Mouse (Mus musculus) midbrain, embryonic 15.5 days (tissue): ENCODE data around the gene Gm10644. TPM values are rescaled to one million over a fixed set of nuclear protein-coding genes. Genes with fewer than 3 reads are reported as not detected.

Experiments
- ATAC-seq: fragments of 200-750 bp; cut with Nextera tagmentation; replicated peaks from 2 replicates; pipeline ENCODE4 v1.8.0; 2017; ENCODE audit warnings: moderate TSS enrichment
- H3K27ac ChIP-seq: fragments of 300-500 bp; sonication (generic); 2 replicates; pipeline ENCODE4 v1.5.1; 2015; ENCODE audit warnings: mild to moderate bottlenecking, inconsistent platforms
- H3K27me3 ChIP-seq: fragments of 300-500 bp; sonication (generic); replicated peaks from 2 replicates; pipeline ENCODE4 v1.6.1; 2015; ENCODE audit warnings: inconsistent platforms
- H3K36me3 ChIP-seq: fragments of 300-500 bp; sonication (generic); replicated peaks from 2 replicates; pipeline ENCODE4 v1.6.1; 2015; ENCODE audit warnings: inconsistent platforms
- H3K4me1 ChIP-seq: fragments of 300-500 bp; sonication (generic); 2 replicates; pipeline ENCODE4 v1.6.1; 2015; ENCODE audit warnings: inconsistent platforms
- H3K4me2 ChIP-seq: fragments of 300-500 bp; sonication (generic); 2 replicates; pipeline ENCODE4 v1.6.1; 2015; ENCODE audit warnings: inconsistent platforms, mild to moderate bottlenecking, moderate library complexity
- H3K4me3 ChIP-seq: fragments of 300-500 bp; sonication (generic); 2 replicates; pipeline ENCODE4 v1.5.1; 2015; ENCODE audit warnings: mild to moderate bottlenecking, inconsistent platforms
- H3K9ac ChIP-seq: fragments of 300-500 bp; sonication (generic); 2 replicates; pipeline ENCODE4 v1.6.1; 2015; ENCODE audit warnings: mild to moderate bottlenecking, inconsistent platforms
- H3K9me3 ChIP-seq: fragments of 300-500 bp; sonication (generic); 2 replicates; pipeline ENCODE4 v1.6.1; 2016; ENCODE audit warnings: inconsistent platforms
- WGBS: fragments of 180-500 bp; shearing (Covaris S2); methylation state at CpG from one replicate; pipeline ENCODE4 v1.1.7; 2015; ENCODE audit warnings: mixed read lengths; 5-methylcytosine and 5-hydroxymethylcytosine counted together
- microRNA-seq: library from miRNA; unstranded; fragments of <30 nt; microRNA quantifications from one replicate; pipeline ENCODE4, GENCODE M21; 2016
- polyA plus RNA-seq: library from polyadenylated mRNA; unstranded; fragments of >200 nt; fragmentation: Nextera tagmentation; extraction: Ambion mirVana; gene quantifications from 2 replicates; pipeline ENCODE4 v1.2.1, GENCODE M21; 2015

Gm10644 gene
- polyA plus RNA-seq, 1 experiment from 2014 or later = 0.93 TPM

DNA sequence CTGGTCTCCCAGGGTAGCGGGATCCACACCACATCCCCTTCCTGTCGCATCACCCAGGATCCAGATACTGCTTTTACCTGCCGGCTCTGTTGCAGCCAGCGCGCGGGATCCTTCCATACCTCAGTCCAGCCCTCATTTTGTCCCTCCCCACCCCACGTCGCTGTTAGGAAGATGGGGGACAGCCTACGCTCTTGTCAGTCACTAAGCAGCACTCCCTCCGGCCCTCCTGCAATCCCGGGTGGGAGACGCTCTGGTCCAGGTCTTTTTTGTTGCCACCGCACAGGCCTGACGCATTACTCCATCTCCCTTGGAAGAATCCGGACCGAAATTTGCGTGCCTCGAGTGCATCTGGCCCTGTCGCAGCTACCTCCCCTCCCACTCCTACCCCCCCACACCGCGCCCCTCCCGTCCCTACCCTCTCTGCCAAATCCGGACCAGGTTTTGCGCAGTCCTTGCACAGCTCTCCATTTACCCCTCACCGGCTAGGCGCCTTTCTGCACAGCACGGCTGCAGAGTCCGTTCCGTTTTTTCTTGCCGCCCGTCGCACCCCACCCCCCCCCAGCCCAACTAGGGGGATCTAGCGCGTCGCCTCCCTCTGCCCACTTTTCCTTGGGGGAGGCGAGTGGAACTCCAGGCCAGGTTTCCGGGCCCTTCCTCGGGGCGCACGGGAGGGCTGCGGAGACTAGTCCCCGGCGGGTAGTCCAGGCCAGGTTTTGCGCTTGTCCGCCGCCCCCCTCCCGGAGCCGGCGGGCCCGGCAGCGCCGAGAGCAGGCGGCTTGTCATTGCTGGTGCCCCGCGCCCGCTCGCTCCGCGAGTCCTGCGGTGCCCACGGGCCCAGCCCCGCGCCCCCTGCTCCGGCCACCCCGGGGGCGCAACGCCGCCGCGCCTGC, 55.4 kb downstream of the Gm10644 start, which contains the start of gene Adgrl1:
TSS of gene Adgrl1 (plus strand) at position 743 of the 890 bp plus-strand sequence.
- peak within 1 kb of the TSS; percentile 75 for H3K4me2 ChIP-seq
- peak within 1 kb of the TSS; percentile 97 for H3K9ac ChIP-seq
- peak; percentile 93 for ATAC-seq
- H3K4me1 ChIP-seq = peaks cover 49% of the 10 kb centered on the region
- H3K27me3 ChIP-seq = peaks cover 4% of the 10 kb centered on the region; the same call in 1 of the 2 replicates
- H3K9me3 ChIP-seq = no peaks in the 10 kb centered on the region
- H3K4me3 ChIP-seq = peak within 1 kb of the TSS; percentile 88
- peak within 1 kb of the TSS; percentile 99 for H3K27ac ChIP-seq
- H3K36me3 ChIP-seq = no peaks in the 10 kb centered on the region
- WGBS = under 1% methylated on average over 67 of the region's 70 CpGs

DNA sequence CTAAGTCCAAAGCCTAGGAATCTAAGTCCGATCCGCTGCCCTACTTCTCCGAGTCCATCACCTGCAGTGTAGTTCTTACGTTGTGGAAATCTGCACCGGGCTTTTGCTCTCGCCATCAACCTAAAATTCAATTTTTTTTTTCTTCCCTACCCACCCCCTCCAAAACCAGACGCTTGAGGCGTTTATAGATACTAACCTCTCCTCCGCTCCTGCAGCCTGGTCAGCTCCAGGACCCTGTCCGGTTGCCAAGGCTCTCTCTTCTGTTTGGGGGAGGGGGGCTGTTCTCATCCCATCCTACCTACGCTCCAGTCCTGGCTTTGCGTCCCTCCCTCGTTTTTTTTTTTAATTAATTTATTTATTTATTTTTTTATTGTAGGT, 56.0 kb downstream of the Gm10644 start:
- Histone ChIP-seq H3K36me3 (no peaks in the 10 kb centered on the region), H3K9me3 (no peaks in the 10 kb centered on the region), H3K4me1 (peaks cover 44% of the 10 kb centered on the region), H3K27ac (peak overlapping the region; percentile 99), H3K9ac (peak overlapping the region; percentile 97), H3K4me2 (peak overlapping the region; percentile 75), H3K4me3 (peak overlapping the region; percentile 88), H3K27me3 (peaks cover 9% of the 10 kb centered on the region)
- WGBS = under 1% methylated on average over 13 of the region's 13 CpGs
- ATAC-seq = peak; percentile 21

DNA sequence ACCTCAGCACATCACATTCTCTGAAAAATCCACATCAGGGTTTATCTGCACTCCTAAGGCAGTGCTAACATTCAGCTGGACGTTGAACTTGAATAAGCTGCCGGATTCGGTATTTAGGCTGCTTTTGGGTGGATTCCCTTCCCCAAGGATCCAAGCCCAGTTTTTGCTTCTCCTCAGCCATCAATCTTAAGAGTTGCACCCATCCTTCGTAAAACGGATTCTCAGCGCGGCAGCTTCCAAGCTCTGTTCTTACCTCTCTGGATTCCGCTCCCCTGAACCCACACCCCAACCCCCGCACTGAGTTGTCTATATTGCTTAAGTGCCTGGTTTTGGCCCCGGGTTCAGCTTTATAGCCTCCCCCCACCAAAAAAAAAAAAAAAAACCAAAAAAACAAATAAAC, 56.5 kb downstream of the Gm10644 start:
- 4% methylated on average over 10 of the region's 10 CpGs for WGBS
- H3K36me3 ChIP-seq = no peaks in the 10 kb centered on the region

DNA sequence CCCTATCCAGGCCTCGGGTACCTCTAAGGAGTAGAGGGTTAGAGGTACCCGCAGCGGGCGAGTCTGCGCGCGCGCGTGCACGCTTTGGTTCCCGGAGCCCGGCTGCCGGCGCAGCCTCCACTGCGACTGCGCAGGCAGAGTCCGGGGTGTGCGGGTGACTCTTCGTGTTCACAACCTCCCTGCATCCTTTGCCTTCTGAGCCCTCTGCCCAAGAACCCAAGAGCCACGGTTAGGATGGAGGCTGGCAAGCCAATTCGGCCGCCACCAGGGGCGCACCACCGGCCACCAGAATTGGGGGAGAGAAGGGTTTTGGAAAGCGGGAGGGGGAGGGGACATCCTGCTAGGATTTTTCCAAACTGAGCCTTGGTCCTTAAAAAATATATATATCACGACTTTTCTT, 57.8 kb downstream of the Gm10644 start:
- Histone ChIP-seq H3K9me3 (no peaks in the 10 kb centered on the region), H3K36me3 (no peaks in the 10 kb centered on the region), H3K27me3 (peaks cover 12% of the 10 kb centered on the region), H3K4me2 (peak overlapping the region; percentile 75), H3K9ac (peak overlapping the region; percentile 11; the same call in 1 of the 2 replicates), H3K4me1 (peaks cover 26% of the 10 kb centered on the region), H3K27ac (peak overlapping the region; percentile 2), H3K4me3 (peak overlapping the region; percentile 23)
- no peak for ATAC-seq
- WGBS = 2% methylated on average over 26 of the region's 26 CpGs

More for the DNA sequence above, 56.5 kb downstream of the Gm10644 start:
- no peaks in the 10 kb centered on the region for H3K9me3 ChIP-seq
- peak overlapping the region; percentile 30; the same call in 1 of the 2 replicates for H3K9ac ChIP-seq
- H3K4me3 ChIP-seq = peak overlapping the region; percentile 88
- peak overlapping the region; percentile 99 for H3K27ac ChIP-seq
- H3K4me2 ChIP-seq = peak overlapping the region; percentile 75
- no peak for ATAC-seq
- H3K27me3 ChIP-seq = peaks cover 12% of the 10 kb centered on the region
- peaks cover 39% of the 10 kb centered on the region for H3K4me1 ChIP-seq

DNA sequence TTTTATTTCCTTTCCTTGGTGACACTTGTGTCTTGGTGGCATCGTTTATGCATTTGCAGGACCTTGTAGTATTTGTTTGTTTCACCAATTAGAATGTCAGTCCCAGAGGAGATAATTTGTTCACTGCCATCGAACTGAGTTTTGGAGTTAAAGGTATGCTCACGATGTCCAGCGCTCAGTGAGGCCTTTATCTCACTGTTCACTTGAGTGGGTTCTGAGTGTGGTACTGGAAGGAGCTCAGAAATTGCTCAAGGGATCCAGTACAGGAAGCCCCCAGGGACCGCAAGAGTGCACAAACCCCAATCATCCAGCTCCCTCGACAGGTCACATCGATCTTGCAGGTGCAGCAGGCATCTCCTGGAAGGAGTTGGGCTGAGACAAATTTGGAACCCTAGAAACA, 58.5 kb downstream of the Gm10644 start:
- no peak overlapping the region for H3K9ac ChIP-seq
- no peak overlapping the region for H3K4me3 ChIP-seq
- 86% methylated on average over 7 of the region's 7 CpGs for WGBS
- no peaks in the 10 kb centered on the region for H3K9me3 ChIP-seq
- peaks cover 12% of the 10 kb centered on the region for H3K27me3 ChIP-seq
- H3K27ac ChIP-seq = no peak overlapping the region
- H3K4me2 ChIP-seq = no peak overlapping the region
- no peaks in the 10 kb centered on the region for H3K36me3 ChIP-seq
- peaks cover 21% of the 10 kb centered on the region for H3K4me1 ChIP-seq
- no peak for ATAC-seq

DNA sequence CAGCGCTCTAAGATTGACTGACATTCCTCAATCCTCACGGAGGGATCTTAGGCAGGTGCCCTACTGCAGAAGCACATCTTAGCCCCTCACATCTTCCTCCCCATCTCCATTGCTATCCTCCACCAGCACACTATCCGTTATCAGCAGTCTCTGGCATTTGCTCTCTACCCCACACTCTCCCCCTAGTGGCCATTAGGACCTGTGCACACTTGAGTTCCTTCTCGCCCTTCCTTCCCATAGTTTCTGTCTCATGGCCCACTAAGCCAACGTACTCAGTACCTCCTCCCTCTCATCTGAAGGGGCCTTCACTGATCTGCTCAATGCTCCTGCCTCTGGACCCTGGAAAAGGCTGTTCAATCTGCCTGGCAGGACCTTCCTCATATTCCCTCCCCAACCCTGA, 59.1 kb downstream of the Gm10644 start:
- no peak for ATAC-seq
- WGBS = 3% methylated on average over 5 of the region's 5 CpGs
- H3K9ac ChIP-seq = no peak overlapping the region
- H3K4me1 ChIP-seq = peaks cover 21% of the 10 kb centered on the region
- H3K27me3 ChIP-seq = peaks cover 12% of the 10 kb centered on the region
- H3K36me3 ChIP-seq = no peaks in the 10 kb centered on the region
- no peak overlapping the region for H3K27ac ChIP-seq
- H3K4me2 ChIP-seq = no peak overlapping the region
- H3K9me3 ChIP-seq = no peaks in the 10 kb centered on the region
- H3K4me3 ChIP-seq = no peak overlapping the region

DNA sequence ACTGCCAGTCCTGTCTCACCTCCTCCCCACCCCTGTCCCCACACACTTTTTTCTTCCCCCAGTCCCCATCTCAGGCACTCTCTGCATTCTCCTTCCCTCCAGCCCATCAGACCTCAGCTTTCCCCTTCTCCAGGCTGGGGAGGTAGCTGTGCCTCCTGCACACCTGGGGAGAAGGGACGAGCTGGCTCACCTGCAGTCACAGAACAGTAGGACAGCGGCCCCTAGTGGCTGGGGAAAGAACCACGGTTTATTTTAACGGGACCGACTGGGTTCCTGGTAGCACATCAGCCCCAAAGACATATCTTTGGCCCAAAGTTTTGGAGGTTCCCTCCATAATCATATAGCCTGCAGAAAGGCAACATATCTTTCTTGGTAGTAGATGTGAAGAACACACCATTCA, 61.1 kb downstream of the Gm10644 start:
- peaks cover 12% of the 10 kb centered on the region for H3K27me3 ChIP-seq
- WGBS = 2% methylated on average over 5 of the region's 5 CpGs

DNA sequence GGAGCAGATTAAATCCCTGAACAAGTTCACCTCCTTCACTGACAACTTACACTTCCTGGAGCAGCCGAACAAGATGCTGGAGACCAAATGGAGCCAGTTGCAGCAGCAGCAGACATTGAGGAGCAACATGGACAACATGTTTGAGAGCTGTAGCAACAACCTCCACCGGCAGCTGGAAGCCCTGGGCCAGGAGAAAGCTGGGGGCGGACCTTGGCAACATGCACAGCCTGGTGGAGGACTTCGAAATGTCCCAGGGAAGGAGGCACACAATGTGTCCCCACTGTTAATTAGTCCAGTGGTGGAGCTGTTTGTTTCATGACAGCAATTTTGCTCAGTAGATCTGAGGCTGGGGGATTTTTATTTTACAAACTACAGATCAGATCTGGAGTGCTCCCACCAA, 62.9 kb downstream of the Gm10644 start:
- Histone ChIP-seq H3K9me3 (no peaks in the 10 kb centered on the region), H3K27ac (no peak overlapping the region), H3K36me3 (no peaks in the 10 kb centered on the region), H3K4me3 (no peak overlapping the region), H3K27me3 (peaks cover 12% of the 10 kb centered on the region), H3K9ac (no peak overlapping the region), H3K4me1 (peaks cover 3% of the 10 kb centered on the region), H3K4me2 (no peak overlapping the region)
- 65% methylated on average over 4 of the region's 4 CpGs for WGBS
- ATAC-seq = no peak

More for the DNA sequence above, 61.1 kb downstream of the Gm10644 start:
- H3K4me3 ChIP-seq = no peak overlapping the region
- peaks cover 21% of the 10 kb centered on the region for H3K4me1 ChIP-seq
- no peak overlapping the region for H3K27ac ChIP-seq
- no peaks in the 10 kb centered on the region for H3K9me3 ChIP-seq
- ATAC-seq = no peak
- H3K4me2 ChIP-seq = no peak overlapping the region
- no peak overlapping the region for H3K9ac ChIP-seq
- H3K36me3 ChIP-seq = no peaks in the 10 kb centered on the region

DNA sequence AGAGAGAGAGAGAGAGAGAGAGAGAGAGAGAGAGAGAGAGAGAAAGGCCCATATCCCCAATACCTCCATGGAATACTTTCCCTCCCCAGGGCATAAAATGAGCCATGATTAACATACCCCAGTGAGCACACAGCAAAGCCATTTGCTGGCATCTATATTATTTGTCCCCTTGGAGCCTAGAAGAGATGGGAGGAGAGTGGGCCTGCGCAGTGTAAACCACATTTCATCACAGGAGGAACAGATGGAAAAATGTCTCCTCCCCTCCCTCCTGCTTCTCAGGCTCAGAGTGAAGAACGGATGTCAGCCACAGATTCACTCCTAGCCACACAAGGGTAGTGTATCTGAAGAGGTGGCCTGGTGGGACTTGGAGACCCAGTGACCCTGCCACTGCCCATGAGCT, 66.6 kb downstream of the Gm10644 start:
- 80% methylated on average over 2 of the region's 2 CpGs for WGBS
- no peaks in the 10 kb centered on the region for H3K27me3 ChIP-seq
- no peaks in the 10 kb centered on the region for H3K4me1 ChIP-seq
- no peak overlapping the region for H3K9ac ChIP-seq
- H3K27ac ChIP-seq = no peak overlapping the region
- H3K36me3 ChIP-seq = no peaks in the 10 kb centered on the region
- no peak for ATAC-seq
- no peak overlapping the region for H3K4me2 ChIP-seq
- H3K4me3 ChIP-seq = no peak overlapping the region
- H3K9me3 ChIP-seq = no peaks in the 10 kb centered on the region

Small RNA genes lying within 50 kb of the gene (microRNA-seq; reads per million reads assigned to microRNA genes)
- not detected for gene Gm44330
- gene Gm44450 = not detected

Other genes with a start within 250 kb of the Gm10644 start
- gene Ddx39, start 240.0 kb downstream of the Gm10644 start, polyA plus RNA-seq = 107 and 113 TPM in 2 replicates
- gene Adgre5, start 213.9 kb downstream of the Gm10644 start, polyA plus RNA-seq = 10.4 and 12.3 TPM in 2 replicates
- 67.2 and 68.0 TPM in 2 replicates for gene Adgrl1, start 55.1 kb downstream of the Gm10644 start, polyA plus RNA-seq
- 8.0 and 10.9 TPM in 2 replicates for gene Asf1b, start 302 bp upstream of the Gm10644 start, polyA plus RNA-seq
- gene Prkaca, start 17.8 kb upstream of the Gm10644 start, polyA plus RNA-seq = 228 and 238 TPM in 2 replicates
- gene Samd1, start 42.5 kb upstream of the Gm10644 start, polyA plus RNA-seq = 7.1 and 7.2 TPM in 2 replicates
- gene 1700067K01Rik, start 46.3 kb upstream of the Gm10644 start, polyA plus RNA-seq = 0.66 and 1.0 TPM in 2 replicates
- 0.26 and 0.39 TPM in 2 replicates for gene 2210011C24Rik, start 57.0 kb upstream of the Gm10644 start, polyA plus RNA-seq
- gene Palm3, start 66.3 kb upstream of the Gm10644 start, polyA plus RNA-seq = 2.6 and 2.8 TPM in 2 replicates
- 0.58 and 0.68 TPM in 2 replicates for gene Il27ra, start 87.4 kb upstream of the Gm10644 start, polyA plus RNA-seq
- gene Rln3, start 89.8 kb upstream of the Gm10644 start, polyA plus RNA-seq = 0.48 and 1.3 TPM in 2 replicates
- gene Gm10643, start 109.9 kb upstream of the Gm10644 start, polyA plus RNA-seq = 1.0 and 1.4 TPM in 2 replicates
- 12.4 and 14.0 TPM in 2 replicates for gene Rfx1, start 111.6 kb upstream of the Gm10644 start, polyA plus RNA-seq
- 25.8 and 26.3 TPM in 2 replicates for gene Dcaf15, start 149.6 kb upstream of the Gm10644 start, polyA plus RNA-seq
- gene Podnl1, start 170.8 kb upstream of the Gm10644 start, polyA plus RNA-seq = 0.68 and 0.73 TPM in 2 replicates
- gene Cc2d1a, start 192.7 kb upstream of the Gm10644 start, polyA plus RNA-seq = 52.5 and 53.3 TPM in 2 replicates
- 2.5 and 2.9 TPM in 2 replicates for gene 4930432K21Rik, start 192.8 kb upstream of the Gm10644 start, polyA plus RNA-seq
- 8.1 and 8.5 TPM in 2 replicates for gene Nanos3, start 230.0 kb upstream of the Gm10644 start, polyA plus RNA-seq